In genomic region chrX:20847232-20847631, GRCm38 (mm10) we compare ENCODE assay signal across 28 mouse cellular contexts. TPM values are rescaled to one million over a fixed set of nuclear protein-coding genes. Genes with fewer than 3 reads are reported as not detected.
DNase-seq lines count a peak whose midpoint lies in the region; ATAC-seq and TF ChIP-seq lines count a peak whose summit lies in the region.
"Had no signal": no experiment of that assay in that cellular context is flagged by ENCODE, and none has a peak within 500 bp of the region (broad histone marks: within the 10 kb centered on the region; RNA-seq: fewer than 3 reads in every experiment).

No protein-coding gene starts in this region.

- no peak for TF ChIP-seq RAD21 in MEL (IDR thresholded peaks at IDR 0.05; ENCODE audit: low read depth, low read length)

- no peak overlapping the region for H3K4me2 ChIP-seq in hindbrain, embryonic 14.5 days (replicated peaks)
- no peak overlapping the region for H3K4me2 ChIP-seq in hindbrain, embryonic 11.5 days (replicated peaks; ENCODE audit: low read depth, low read length)
- H3K4me2 ChIP-seq in limb, embryonic 13.5 days (replicated peaks): no peak overlapping the region
- no peak overlapping the region for H3K4me2 ChIP-seq in limb, embryonic 14.5 days (replicated peaks; ENCODE audit: low read depth, low read length, severe bottlenecking)

- H3K79me2 ChIP-seq in MEL (ENCODE audit: control insufficient read depth, insufficient read depth, low read length, poor library complexity): peaks cover 16% of the 10 kb centered on the region

- TF ChIP-seq EP300 in MEL (IDR thresholded peaks at IDR 0.05; ENCODE audit: low read depth in 1 of 2, low read length in 2 of 2): no peak

- peaks cover 20% of the 10 kb centered on the region for H3K36me3 ChIP-seq in hindbrain, embryonic 14.5 days (replicated peaks; ENCODE audit: control insufficient read depth, insufficient read depth)
- H3K36me3 ChIP-seq in hindbrain, embryonic 11.5 days (ENCODE audit: control insufficient read depth, insufficient read depth, low read length): no peaks in the 10 kb centered on the region
- H3K36me3 ChIP-seq in limb, embryonic 13.5 days: peaks cover 19% of the 10 kb centered on the region
- H3K36me3 ChIP-seq in limb, embryonic 10.5 days: peaks cover 21% of the 10 kb centered on the region
- H3K36me3 ChIP-seq in MEL (ENCODE audit: control insufficient read depth in 1 of 2, insufficient read depth in 2 of 2, low read length in 2 of 2): peaks cover 6 to 18% of the 10 kb centered on the region in 2 experiments; a peak in 3 of 4 replicates
- peaks cover 14% of the 10 kb centered on the region for H3K36me3 ChIP-seq in limb, embryonic 14.5 days (ENCODE audit: control insufficient read depth, insufficient read depth, low read length)

- no peaks in the 10 kb centered on the region for H3K9me3 ChIP-seq in hindbrain, embryonic 14.5 days (ENCODE audit: control insufficient read depth, low read length)
- no peaks in the 10 kb centered on the region for H3K9me3 ChIP-seq in hindbrain, embryonic 11.5 days (ENCODE audit: control insufficient read depth, low read length)
- H3K9me3 ChIP-seq in limb, embryonic 13.5 days: no peaks in the 10 kb centered on the region
- H3K9me3 ChIP-seq in limb, embryonic 10.5 days (replicated peaks): no peaks in the 10 kb centered on the region
- no peaks in the 10 kb centered on the region for H3K9me3 ChIP-seq in MEL (replicated peaks; ENCODE audit: insufficient read depth, low read length)
- no peaks in the 10 kb centered on the region for H3K9me3 ChIP-seq in limb, embryonic 14.5 days (ENCODE audit: control insufficient read depth, low read length)
- H3K9me3 ChIP-seq: embryonic facial prominence, embryonic 12.5 days; forebrain, embryonic 13.5 days; heart, embryonic 10.5 days; liver, embryonic 15.5 days; lung, embryonic 15.5 days; neural tube, embryonic 12.5 days had no signal

- TF ChIP-seq POLR2A in MEL (IDR thresholded peaks at IDR 0.05; ENCODE audit: control insufficient read depth in 1 of 2, insufficient read depth in 1 of 2, low read depth in 1 of 2, low read length in 2 of 2, poor library complexity in 1 of 2): no peak
- TF ChIP-seq POLR2A in limb, embryonic 14.5 days (IDR thresholded peaks at IDR 0.05; ENCODE audit: borderline replicate concordance, extremely low read depth, insufficient read depth, insufficient read length): no peak

- DNase-seq in hindbrain, embryonic 14.5 days (ENCODE audit: low spot score): no peak
- DNase-seq in hindbrain, embryonic 11.5 days (ENCODE audit: low spot score): no peak
- no peak for DNase-seq in limb, embryonic 10.5 days (ENCODE audit: low spot score)
- DNase-seq in MEL (ENCODE audit: low read depth, low spot score): peak; percentile 52
- no peak for DNase-seq in limb, embryonic 14.5 days (ENCODE audit: low spot score)
- no peak for DNase-seq in cerebellum, adult 9-11 months
- DNase-seq: cerebellum, adult 11-12 months; cerebellum, postnatal 14 days; gastrocnemius, postnatal 10 days; kidney, adult 2 months; kidney, postnatal 36 days; layer of hippocampus, postnatal 36 days; liver; lung, postnatal 36 days; right cerebral cortex, postnatal 4 days; thymus, postnatal 14 days had no signal

- no peak for ATAC-seq in hindbrain, embryonic 14.5 days (ENCODE audit: low FRiP score)
- ATAC-seq in hindbrain, embryonic 11.5 days (ENCODE audit: low FRiP score): no peak
- ATAC-seq in limb, embryonic 13.5 days (ENCODE audit: low FRiP score, low read depth): no peak
- no peak for ATAC-seq in limb, embryonic 14.5 days (ENCODE audit: low FRiP score, low read depth)
- ATAC-seq: CD4-positive, CD25-positive, alpha-beta regulatory T cell, adult 4 months; Patski had no signal

- no peak for TF ChIP-seq CTCF in MEL (IDR thresholded peaks at IDR 0.05 in 2 of 3, conservative IDR thresholded peaks at IDR 0.05 in 1 of 3; ENCODE audit: control insufficient read depth in 1 of 3, insufficient read depth in 1 of 3, low read depth in 2 of 3, low read length in 3 of 3, poor library complexity in 1 of 3, severe bottlenecking in 1 of 3)

- H3K9ac ChIP-seq in hindbrain, embryonic 14.5 days: no peak overlapping the region
- H3K9ac ChIP-seq in hindbrain, embryonic 11.5 days (ENCODE audit: low read depth, low read length): no peak overlapping the region
- H3K9ac ChIP-seq in limb, embryonic 13.5 days: no peak overlapping the region
- no peak overlapping the region for H3K9ac ChIP-seq in MEL (ENCODE audit: control insufficient read depth, low read depth, low read length, poor library complexity, severe bottlenecking)
- H3K9ac ChIP-seq in limb, embryonic 14.5 days (ENCODE audit: low read depth, low read length, severe bottlenecking): no peak overlapping the region
- H3K9ac ChIP-seq: embryonic facial prominence, embryonic 12.5 days; forebrain, embryonic 13.5 days; liver, embryonic 15.5 days; lung, embryonic 15.5 days; neural tube, embryonic 12.5 days had no signal

- H3K4me3 ChIP-seq in hindbrain, embryonic 14.5 days (replicated peaks; ENCODE audit: low read length): no peak overlapping the region
- no peak overlapping the region for H3K4me3 ChIP-seq in hindbrain, embryonic 11.5 days (ENCODE audit: low read depth, low read length)
- no peak overlapping the region for H3K4me3 ChIP-seq in limb, embryonic 13.5 days
- H3K4me3 ChIP-seq in limb, embryonic 10.5 days: no peak overlapping the region
- no peak overlapping the region for H3K4me3 ChIP-seq in MEL (ENCODE audit: control insufficient read depth in 1 of 2, insufficient read depth in 1 of 2, low read depth in 2 of 2, low read length in 2 of 2)
- no peak overlapping the region for H3K4me3 ChIP-seq in limb, embryonic 14.5 days (replicated peaks; ENCODE audit: low read length)
- H3K4me3 ChIP-seq: neural tube, embryonic 12.5 days had no signal

- peaks cover 9% of the 10 kb centered on the region; the same call in 1 of the 2 replicates for H3K4me1 ChIP-seq in hindbrain, embryonic 14.5 days (replicated peaks; ENCODE audit: control insufficient read depth, insufficient read depth, low read length)
- no peaks in the 10 kb centered on the region for H3K4me1 ChIP-seq in hindbrain, embryonic 11.5 days (replicated peaks; ENCODE audit: control insufficient read depth, insufficient read depth, low read length)
- no peaks in the 10 kb centered on the region for H3K4me1 ChIP-seq in limb, embryonic 13.5 days
- H3K4me1 ChIP-seq in limb, embryonic 10.5 days: no peaks in the 10 kb centered on the region
- peaks cover 3 to 14% of the 10 kb centered on the region in 2 experiments; a peak in 3 of 4 replicates for H3K4me1 ChIP-seq in MEL (ENCODE audit: control insufficient read depth in 1 of 2, insufficient read depth in 2 of 2, low read length in 2 of 2)
- H3K4me1 ChIP-seq in limb, embryonic 14.5 days (ENCODE audit: control insufficient read depth, insufficient read depth, low read length): peaks cover 3% of the 10 kb centered on the region; the same call in 1 of the 2 replicates
- H3K4me1 ChIP-seq: embryonic facial prominence, embryonic 12.5 days; heart, embryonic 10.5 days; lung, embryonic 15.5 days; neural tube, embryonic 12.5 days had no signal

- WGBS in hindbrain, embryonic 14.5 days: 88% methylated on average over 3 of the region's 3 CpGs
- WGBS in hindbrain, embryonic 11.5 days: 93% methylated on average over 3 of the region's 3 CpGs
- WGBS in limb, embryonic 13.5 days: 93% methylated on average over 3 of the region's 3 CpGs
- 98% methylated on average over 3 of the region's 3 CpGs for WGBS in limb, embryonic 10.5 days
- WGBS in limb, embryonic 14.5 days: 87% methylated on average over 3 of the region's 3 CpGs

- H3K27me3 ChIP-seq in hindbrain, embryonic 14.5 days (ENCODE audit: control insufficient read depth, insufficient read depth, low read length): no peaks in the 10 kb centered on the region
- no peaks in the 10 kb centered on the region for H3K27me3 ChIP-seq in hindbrain, embryonic 11.5 days (ENCODE audit: control insufficient read depth, insufficient read depth, low read length)
- no peaks in the 10 kb centered on the region for H3K27me3 ChIP-seq in limb, embryonic 13.5 days
- H3K27me3 ChIP-seq in limb, embryonic 10.5 days (ENCODE audit: low read depth, poor library complexity, severe bottlenecking): no peaks in the 10 kb centered on the region
- no peaks in the 10 kb centered on the region for H3K27me3 ChIP-seq in MEL (ENCODE audit: control insufficient read depth in 1 of 2, insufficient read depth in 2 of 2, low read length in 2 of 2)
- H3K27me3 ChIP-seq in limb, embryonic 14.5 days (ENCODE audit: control insufficient read depth, insufficient read depth, low read length): no peaks in the 10 kb centered on the region
- H3K27me3 ChIP-seq: embryonic facial prominence, embryonic 12.5 days; forebrain, embryonic 13.5 days; liver, embryonic 15.5 days; lung, embryonic 15.5 days; neural tube, embryonic 12.5 days had no signal

- 0 out of 2 replicates have a peak overlapping the region, but pooled peaks have one; percentile 87 for H3K27ac ChIP-seq in hindbrain, embryonic 14.5 days
- no peak overlapping the region for H3K27ac ChIP-seq in hindbrain, embryonic 11.5 days (ENCODE audit: low read depth, low read length)
- peak overlapping the region; percentile 33; the same call in 1 of the 2 replicates for H3K27ac ChIP-seq in limb, embryonic 13.5 days
- no peak overlapping the region for H3K27ac ChIP-seq in limb, embryonic 10.5 days
- peak overlapping the region; percentile 17; the same call in 1 of the 2 replicates for H3K27ac ChIP-seq in MEL (ENCODE audit: control insufficient read depth, low read depth, low read length)
- peak overlapping the region; percentile 76 for H3K27ac ChIP-seq in limb, embryonic 14.5 days (replicated peaks; ENCODE audit: low read depth, low read length)
- H3K27ac ChIP-seq: liver, embryonic 15.5 days; neural tube, embryonic 12.5 days had no signal

RNA-seq across cellular contexts. Expression of gene Timp1, which starts 22.7 kb away (rescaled TPM):
- 4.3 and 5.3 TPM in 2 replicates for polyA plus RNA-seq in hindbrain, embryonic 14.5 days (2014; fragmentation: Nextera tagmentation; extraction: Ambion mirVana)
- 8.9 and 10.4 TPM in 2 replicates for polyA plus RNA-seq in hindbrain, embryonic 11.5 days (2014; fragmentation: Nextera tagmentation; extraction: Ambion mirVana)
- polyA plus RNA-seq in limb, embryonic 13.5 days (2015; fragmentation: Nextera tagmentation; extraction: Ambion mirVana): 23.5 and 23.7 TPM in 2 replicates
- polyA plus RNA-seq in limb, embryonic 10.5 days (2016; fragmentation: Nextera tagmentation; extraction: Ambion mirVana): 12.8 and 13.5 TPM in 2 replicates
- 0.27 TPM in 1 of 2 replicates, not detected in the other for total RNA-seq in MEL (2012; rRNA removed)
- under 1 TPM in 1 of 2 experiments, not detected in 1; 0.49 TPM for polyA plus RNA-seq in MEL (2012; ENCODE audit: insufficient read depth in 1 of 2, insufficient read length in 2 of 2, low read depth in 1 of 2, low replicate concordance in 2 of 2, missing spikeins in 1 of 2)
- polyA plus RNA-seq in limb, embryonic 14.5 days (2012; rRNA removed): 37.2 and 40.5 TPM in 2 replicates
- polyA plus RNA-seq in limb, embryonic 14.5 days (2014; fragmentation: Nextera tagmentation; extraction: Ambion mirVana): 38.1 and 39.1 TPM in 2 replicates
- total RNA-seq: granulocyte monocyte progenitor cell, adult 5-6 weeks; hematopoietic stem cell, adult 5-6 weeks; monocyte, adult 5-6 weeks had no signal

RNA-seq across cellular contexts. Expression of gene Araf, which starts 49.6 kb away (rescaled TPM):
- 340 and 353 TPM in 2 replicates for polyA plus RNA-seq in hindbrain, embryonic 14.5 days (2014; fragmentation: Nextera tagmentation; extraction: Ambion mirVana)
- polyA plus RNA-seq in hindbrain, embryonic 11.5 days (2014; fragmentation: Nextera tagmentation; extraction: Ambion mirVana): 106 and 118 TPM in 2 replicates
- polyA plus RNA-seq in limb, embryonic 13.5 days (2015; fragmentation: Nextera tagmentation; extraction: Ambion mirVana): 116 and 119 TPM in 2 replicates
- polyA plus RNA-seq in limb, embryonic 10.5 days (2016; fragmentation: Nextera tagmentation; extraction: Ambion mirVana): 80.8 and 96.4 TPM in 2 replicates
- 98.2 and 115 TPM in 2 replicates for total RNA-seq in MEL (2012; rRNA removed)
- 100 to 1,000 TPM; 174 to 236 TPM for polyA plus RNA-seq in MEL (2012; ENCODE audit: insufficient read depth in 1 of 2, insufficient read length in 2 of 2, low read depth in 1 of 2, low replicate concordance in 2 of 2, missing spikeins in 1 of 2)
- polyA plus RNA-seq in limb, embryonic 14.5 days (2012; rRNA removed): 196 and 236 TPM in 2 replicates
- polyA plus RNA-seq in limb, embryonic 14.5 days (2014; fragmentation: Nextera tagmentation; extraction: Ambion mirVana): 87.1 and 97.1 TPM in 2 replicates

Comparison
In these comparisons a context has a peak if more than half of its experiments do, and no peak if none do; other contexts are left out.
1. H3K27ac ChIP-seq: peak in hindbrain, embryonic 14.5 days (single experiment), limb, embryonic 13.5 days (single experiment), MEL (single experiment) and limb, embryonic 14.5 days (single experiment); none in hindbrain, embryonic 11.5 days (single experiment) and limb, embryonic 10.5 days (single experiment).